Mouse (Mus musculus): Measurements from ENCODE around the gene Mtch2.

DNA sequence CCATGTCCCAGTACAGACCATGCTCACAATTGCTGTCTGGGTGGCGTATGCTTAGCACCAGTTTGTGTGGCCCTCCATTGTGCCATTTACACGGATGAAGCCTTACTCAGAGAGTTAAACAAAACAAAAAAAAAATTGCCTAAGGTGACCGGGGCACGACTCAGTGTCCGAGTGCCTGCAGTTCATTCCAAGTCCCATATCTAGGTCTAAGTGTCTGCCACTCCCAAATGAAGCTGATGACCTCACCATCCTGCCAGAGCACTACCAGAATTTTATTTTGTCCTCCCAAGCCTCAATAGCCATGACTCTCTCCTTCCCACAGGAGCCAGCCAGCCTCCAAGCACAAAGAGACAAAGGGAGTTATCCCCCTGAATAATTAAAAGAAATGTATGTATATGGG lies 40.7 kb downstream of the Mtch2 start:
- TF ChIP-seq HCFC1 (IDR thresholded peaks at IDR 0.05; ENCODE audit: borderline replicate concordance, insufficient read depth, low read length) (no peak), ZC3H11A (IDR thresholded peaks at IDR 0.05; ENCODE audit: borderline replicate concordance, low read depth, low read length) (no peak), MAFK (IDR thresholded peaks at IDR 0.05; ENCODE audit: insufficient read depth, low read depth, low read length) (no peak), ZNF384 (IDR thresholded peaks at IDR 0.05; ENCODE audit: low read depth, low read length) (no peak), CHD2 (IDR thresholded peaks at IDR 0.05; ENCODE audit: low read depth, low read length) (no peak)
